Mouse (Mus musculus) heart, postnatal 0 days (tissue): ENCODE results near the gene Ifit2. TPM values are rescaled to one million over a fixed set of nuclear protein-coding genes. Genes with fewer than 3 reads are reported as not detected.

Experiments
- ATAC-seq: fragments of 200-750 bp; cut with Nextera tagmentation; 2 replicates; pipeline ENCODE4 v1.8.0; 2017; ENCODE audit warnings: low read depth, moderate number of reproducible peaks, moderate library complexity; ENCODE audit not compliant: insufficient read depth
- DNase-seq: peaks from one replicate; pipeline ENCODE4 v3.0.0-alpha.2; 2016; ENCODE audit warnings: low spot score
- H3K27ac ChIP-seq: fragments of 300-500 bp; sonication (generic); 2 replicates; pipeline ENCODE4 v1.5.1; 2014; ENCODE audit warnings: low read depth, mild to moderate bottlenecking
- H3K27me3 ChIP-seq: fragments of 300-500 bp; sonication (generic); 2 replicates; pipeline ENCODE4 v1.6.1; 2014; ENCODE audit warnings: low read length, mixed read lengths; ENCODE audit not compliant: control insufficient read depth, insufficient read depth
- H3K36me3 ChIP-seq: fragments of 300-500 bp; sonication (generic); replicated peaks from 2 replicates; pipeline ENCODE4 v1.6.1; 2014; ENCODE audit warnings: low read length, mixed read lengths; ENCODE audit not compliant: control insufficient read depth, insufficient read depth
- H3K4me1 ChIP-seq: fragments of 300-500 bp; sonication (generic); 2 replicates; pipeline ENCODE4 v1.6.1; 2014; ENCODE audit warnings: antibody characterized with exemption; ENCODE audit not compliant: control insufficient read depth, insufficient read depth
- H3K4me2 ChIP-seq: fragments of 300-500 bp; sonication (generic); 2 replicates; pipeline ENCODE4 v1.6.1; 2014; ENCODE audit warnings: low read depth, mild to moderate bottlenecking, low read length, moderate library complexity
- H3K4me3 ChIP-seq: fragments of 300-500 bp; sonication (generic); 2 replicates; pipeline ENCODE4 v1.5.1; 2014; ENCODE audit warnings: low read depth, low read length
- H3K9ac ChIP-seq: fragments of 300-500 bp; sonication (generic); replicated peaks from 2 replicates; pipeline ENCODE4 v1.6.1; 2014; ENCODE audit warnings: low read depth, low read length, mixed read lengths
- H3K9me3 ChIP-seq: fragments of 300-500 bp; sonication (generic); replicated peaks from 2 replicates; pipeline ENCODE4 v1.6.1; 2016; ENCODE audit warnings: low read length; ENCODE audit not compliant: control insufficient read depth
- CTCF ChIP-seq: IDR thresholded peaks from 2 replicates; pipeline ENCODE4 v1.5.1; 2016; ENCODE audit warnings: antibody characterized with exemption, control low read depth, low read depth
- EP300 ChIP-seq: IDR thresholded peaks from 2 replicates; pipeline ENCODE4 v1.6.1; 2016; ENCODE audit warnings: antibody characterized with exemption, low read depth
- WGBS: fragments of 180-500 bp; shearing (Covaris S2); extraction: QIAGEN DNeasy Blood & Tissue Kit; methylation state at CpG from one replicate; pipeline ENCODE4 v1.1.7; 2014; 5-methylcytosine and 5-hydroxymethylcytosine counted together
- polyA plus RNA-seq: library from polyadenylated mRNA; unstranded; fragments of >200 nt; fragmentation: Nextera tagmentation; extraction: Ambion mirVana; gene quantifications from 2 replicates; pipeline ENCODE4 v1.2.1, GENCODE M21; 2015
- total RNA-seq: library from RNA; depleted of rRNA; stranded (reverse); fragments of >200 nt; gene quantifications from 2 replicates; pipeline ENCODE4 v1.2.3, GENCODE M21; 2014; ENCODE audit warnings: low replicate concordance

Ifit2 gene
- total and polyA plus RNA-seq, 2 experiments from 2014 or later = 4.6 to 9.1 TPM

DNA sequence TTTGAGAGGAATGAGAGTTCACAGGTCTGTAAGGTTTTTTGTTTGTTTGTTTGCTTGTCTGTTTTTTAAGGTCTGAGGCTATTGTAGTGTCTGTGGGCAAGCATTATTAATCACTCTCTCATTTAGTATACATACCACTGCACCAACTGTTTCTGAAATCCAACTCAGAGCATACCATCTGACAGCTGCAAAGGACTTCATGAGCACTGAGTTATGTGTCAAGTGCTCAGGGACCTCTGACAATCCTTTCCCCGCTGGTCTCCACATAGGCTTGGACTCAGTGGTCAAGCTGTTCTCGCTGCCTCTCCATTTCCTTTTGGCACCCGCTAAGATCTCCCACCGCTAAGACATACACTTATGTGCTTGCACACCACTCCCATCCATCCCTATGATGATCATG, 4.3 kb upstream of the Ifit2 start:
- Histone ChIP-seq H3K9ac (no peak overlapping the region), H3K4me1 (no peaks in the 10 kb centered on the region), H3K9me3 (no peaks in the 10 kb centered on the region), H3K27ac (no peak overlapping the region), H3K36me3 (no peaks in the 10 kb centered on the region), H3K4me3 (no peak overlapping the region), H3K27me3 (no peaks in the 10 kb centered on the region), H3K4me2 (no peak overlapping the region)
- WGBS = 82% methylated on average over 4 of the region's 4 CpGs
- no peak for DNase-seq
- TF ChIP-seq EP300 (no peak), CTCF (no peak)
- ATAC-seq = no peak

GRCm38 (mm10) chr19:34547976-34548375, 2.5 kb upstream of the Ifit2 start:
- no peak overlapping the region for H3K27ac ChIP-seq
- no peak overlapping the region for H3K4me2 ChIP-seq
- DNase-seq = peak; percentile 69
- TF ChIP-seq CTCF = peak; percentile 81
- TF ChIP-seq EP300 = no peak
- H3K9me3 ChIP-seq = no peaks in the 10 kb centered on the region
- WGBS = 29% methylated on average over 7 of the region's 7 CpGs
- no peaks in the 10 kb centered on the region for H3K27me3 ChIP-seq
- H3K9ac ChIP-seq = no peak overlapping the region
- H3K4me1 ChIP-seq = peaks cover 12% of the 10 kb centered on the region
- ATAC-seq = no peak
- H3K36me3 ChIP-seq = no peaks in the 10 kb centered on the region
- no peak overlapping the region for H3K4me3 ChIP-seq

DNA sequence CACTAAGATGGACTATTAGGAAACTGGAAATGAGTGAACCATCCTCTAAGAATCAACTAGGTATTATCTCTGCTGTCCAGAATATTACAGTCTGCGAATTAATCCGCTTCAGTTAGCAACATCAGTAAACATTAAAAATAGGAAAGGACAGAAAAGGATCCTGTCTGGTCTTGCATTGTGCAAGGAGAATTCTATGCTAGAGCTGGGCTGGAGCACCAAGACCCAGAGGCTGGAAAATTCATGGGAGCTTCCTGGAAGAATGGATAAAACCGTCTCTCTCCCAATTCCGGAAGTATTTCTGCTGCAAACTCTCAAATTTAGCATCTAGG, 325 bp upstream of the Ifit2 start:
- no peak for TF ChIP-seq EP300
- no peak for TF ChIP-seq CTCF
- Histone ChIP-seq H3K27me3 (no peaks in the 10 kb centered on the region), H3K9me3 (no peaks in the 10 kb centered on the region; the same call in 1 of the 2 replicates), H3K36me3 (no peaks in the 10 kb centered on the region), H3K4me2 (peak overlapping the region; percentile 63), H3K9ac (no peak overlapping the region), H3K27ac (peak overlapping the region; percentile 65; the same call in 1 of the 2 replicates), H3K4me1 (peaks cover 20% of the 10 kb centered on the region), H3K4me3 (peak overlapping the region; percentile 52)
- ATAC-seq (no peak), DNase-seq (no peak)
- 33% methylated on average over 4 of the region's 4 CpGs for WGBS

- 20% methylated on average over 5 of the region's 5 CpGs for WGBS
- Histone ChIP-seq H3K9ac (0 out of 2 replicates have a peak overlapping the region, but pooled peaks have one; percentile 30), H3K36me3 (no peaks in the 10 kb centered on the region), H3K4me3 (peak overlapping the region; percentile 21), H3K4me1 (peaks cover 20% of the 10 kb centered on the region), H3K27ac (peak overlapping the region; percentile 93), H3K27me3 (no peaks in the 10 kb centered on the region), H3K9me3 (no peaks in the 10 kb centered on the region; the same call in 1 of the 2 replicates), H3K4me2 (peak overlapping the region; percentile 53)
- ATAC-seq = peak; percentile 56
- peak; percentile 59 for DNase-seq
- TF ChIP-seq CTCF (no peak), EP300 (0 out of 2 replicates have a peak, but pooled peaks have one; percentile 20)
Observed at GRCm38 (mm10) chr19:34551981-34552380, 1.5 kb downstream of the Ifit2 start.

DNA sequence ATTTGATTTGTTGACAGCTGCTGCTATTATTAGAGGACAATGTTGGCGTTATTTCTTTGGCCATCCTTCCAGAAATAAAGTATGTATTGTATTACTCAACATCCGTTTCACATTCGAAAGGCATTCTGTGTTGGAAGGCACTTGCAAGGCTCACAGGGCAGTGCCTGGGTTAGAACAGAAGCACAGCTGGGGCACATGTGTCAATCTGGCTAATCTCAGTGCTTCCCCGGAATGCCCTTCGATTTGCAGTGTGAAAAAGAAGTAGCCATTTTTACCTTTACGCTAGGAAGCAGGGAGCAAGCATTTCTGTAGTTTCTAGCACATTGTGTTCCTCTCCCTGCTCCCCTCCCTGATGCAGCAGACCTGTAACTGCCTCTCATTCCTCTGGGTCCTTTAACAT, 2.5 kb downstream of the Ifit2 start:
- Histone ChIP-seq H3K9ac (peak overlapping the region; percentile 16; the same call in 1 of the 2 replicates), H3K4me2 (peak overlapping the region; percentile 53), H3K4me3 (peak overlapping the region; percentile 6; the same call in 1 of the 2 replicates), H3K36me3 (no peaks in the 10 kb centered on the region), H3K9me3 (no peaks in the 10 kb centered on the region; the same call in 1 of the 2 replicates), H3K27ac (peak overlapping the region; percentile 93), H3K27me3 (no peaks in the 10 kb centered on the region), H3K4me1 (peaks cover 20% of the 10 kb centered on the region)
- WGBS = 16% methylated on average over 6 of the region's 6 CpGs
- TF ChIP-seq CTCF (no peak), EP300 (0 out of 2 replicates have a peak, but pooled peaks have one; percentile 29)
- DNase-seq (peak; percentile 58), ATAC-seq (peak; percentile 22; the same call in 1 of the 2 replicates)

DNA sequence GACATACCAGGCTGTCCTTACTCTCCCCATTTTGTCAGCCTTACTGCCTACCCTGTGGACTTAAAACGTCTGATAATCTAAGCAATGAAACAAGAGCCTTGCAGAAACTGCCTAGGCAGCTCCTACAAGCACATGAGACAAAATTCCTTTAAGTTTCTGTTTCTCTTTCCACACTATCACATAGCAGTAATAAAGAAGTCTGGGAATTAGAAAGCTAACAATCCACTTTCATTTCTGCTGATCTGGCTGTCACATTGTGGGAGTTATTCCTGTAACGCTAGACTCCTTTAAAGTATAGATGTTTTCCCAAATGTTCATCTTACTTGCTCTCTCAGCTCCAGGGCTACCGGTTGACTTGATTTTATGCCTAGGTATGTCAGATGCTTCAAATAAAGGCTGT, 3.0 kb downstream of the Ifit2 start:
- Histone ChIP-seq H3K4me3 (peak overlapping the region; percentile 6; the same call in 1 of the 2 replicates), H3K27me3 (no peaks in the 10 kb centered on the region), H3K36me3 (no peaks in the 10 kb centered on the region), H3K9me3 (no peaks in the 10 kb centered on the region; the same call in 1 of the 2 replicates), H3K4me2 (peak overlapping the region; percentile 53), H3K27ac (peak overlapping the region; percentile 93), H3K4me1 (peaks cover 20% of the 10 kb centered on the region), H3K9ac (0 out of 2 replicates have a peak overlapping the region, but pooled peaks have one; percentile 16)
- ATAC-seq (no peak), DNase-seq (no peak)
- no peak for TF ChIP-seq EP300
- TF ChIP-seq CTCF = no peak
- WGBS = 41% methylated on average over 3 of the region's 3 CpGs
